Mouse (Mus musculus) myocyte (in vitro differentiated cells): Measurements from ENCODE around the gene Gck.

ENCODE experiments used
- E2F4 ChIP-seq: IDR thresholded peaks from one replicate; pipeline ENCODE4 v1.6.1; 2011; ENCODE audit warnings: mild to moderate bottlenecking, control low read depth, moderate library complexity; ENCODE audit not compliant: insufficient read depth
- MAX ChIP-seq: IDR thresholded peaks from one replicate; pipeline ENCODE4 v1.6.1; 2011; ENCODE audit warnings: low read depth, mild to moderate bottlenecking, control low read depth
- MYOG ChIP-seq, 3 experiments: IDR thresholded peaks; one replicate each; pipeline ENCODE4 v1.6.1; 2011; ENCODE audit warnings: control low read depth in 2 of 3, low read depth in 2 of 3, mild to moderate bottlenecking in 2 of 3; ENCODE audit not compliant: insufficient read length in 2 of 3, control insufficient read depth in 1 of 3, insufficient read depth in 1 of 3
- POLR2A ChIP-seq: IDR thresholded peaks from one replicate; pipeline ENCODE4 v1.6.1; 2011; ENCODE audit warnings: low read depth, mild to moderate bottlenecking, control low read depth, moderate library complexity; ENCODE audit not compliant: insufficient read length
- POLR2AphosphoS2 ChIP-seq: IDR thresholded peaks from one replicate; pipeline ENCODE4 v1.6.1; 2011; ENCODE audit warnings: low read depth, control low read depth; ENCODE audit not compliant: insufficient read length
- REST ChIP-seq: IDR thresholded peaks from one replicate; pipeline ENCODE4 v1.6.1; 2011; ENCODE audit warnings: mild to moderate bottlenecking, control low read depth, moderate library complexity; ENCODE audit not compliant: insufficient read depth, insufficient read length
- TCF12 ChIP-seq: IDR thresholded peaks from one replicate; pipeline ENCODE4 v1.6.1; 2011; ENCODE audit warnings: mild to moderate bottlenecking, control low read depth; ENCODE audit not compliant: poor library complexity, insufficient read depth, severe bottlenecking

DNA sequence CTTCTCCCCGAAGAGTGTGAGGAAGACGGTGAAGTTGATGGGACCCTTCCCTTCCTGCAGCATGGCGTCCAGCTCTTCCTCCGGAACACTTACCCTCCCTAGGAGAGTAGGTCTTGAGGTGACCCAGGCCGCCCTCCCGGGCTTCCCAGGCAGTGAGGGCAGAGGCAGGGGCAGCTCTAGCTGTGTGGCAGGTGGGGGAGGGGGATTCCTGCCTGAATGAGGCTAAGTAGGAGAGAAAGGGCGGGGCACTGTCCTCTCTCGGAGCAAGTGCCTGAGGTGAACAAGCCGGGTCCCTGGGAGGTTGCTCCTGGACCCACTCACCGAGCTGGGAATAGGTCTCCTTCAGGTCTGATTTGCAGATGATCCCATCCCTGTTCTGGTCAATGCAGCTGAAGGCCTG is 52.0 kb downstream of the Gck start:
- TF ChIP-seq POLR2AphosphoS2 (no peak), REST (no peak), TCF12 (no peak), MYOG (IDR thresholded peaks at IDR 0.05; ENCODE audit: control insufficient read depth in 1 of 3, insufficient read depth in 1 of 3, insufficient read length in 2 of 3, low read depth in 2 of 3) (no peak), POLR2A (no peak), E2F4 (no peak), MAX (no peak)
